Mouse (Mus musculus): ENCODE results near the gene Arl6ip5. TPM values are rescaled to one million over a fixed set of nuclear protein-coding genes. Genes with fewer than 3 reads are reported as not detected.

Gene Arl6ip5
- 250 TPM for polyA plus RNA-seq (2017; shearing (Covaris generic))

GRCm38 (mm10) chr6:97210191-97210961 lies at the start of gene Arl6ip5:
TSS of gene Arl6ip5 (plus strand) at chr6:97210689.

DNA sequence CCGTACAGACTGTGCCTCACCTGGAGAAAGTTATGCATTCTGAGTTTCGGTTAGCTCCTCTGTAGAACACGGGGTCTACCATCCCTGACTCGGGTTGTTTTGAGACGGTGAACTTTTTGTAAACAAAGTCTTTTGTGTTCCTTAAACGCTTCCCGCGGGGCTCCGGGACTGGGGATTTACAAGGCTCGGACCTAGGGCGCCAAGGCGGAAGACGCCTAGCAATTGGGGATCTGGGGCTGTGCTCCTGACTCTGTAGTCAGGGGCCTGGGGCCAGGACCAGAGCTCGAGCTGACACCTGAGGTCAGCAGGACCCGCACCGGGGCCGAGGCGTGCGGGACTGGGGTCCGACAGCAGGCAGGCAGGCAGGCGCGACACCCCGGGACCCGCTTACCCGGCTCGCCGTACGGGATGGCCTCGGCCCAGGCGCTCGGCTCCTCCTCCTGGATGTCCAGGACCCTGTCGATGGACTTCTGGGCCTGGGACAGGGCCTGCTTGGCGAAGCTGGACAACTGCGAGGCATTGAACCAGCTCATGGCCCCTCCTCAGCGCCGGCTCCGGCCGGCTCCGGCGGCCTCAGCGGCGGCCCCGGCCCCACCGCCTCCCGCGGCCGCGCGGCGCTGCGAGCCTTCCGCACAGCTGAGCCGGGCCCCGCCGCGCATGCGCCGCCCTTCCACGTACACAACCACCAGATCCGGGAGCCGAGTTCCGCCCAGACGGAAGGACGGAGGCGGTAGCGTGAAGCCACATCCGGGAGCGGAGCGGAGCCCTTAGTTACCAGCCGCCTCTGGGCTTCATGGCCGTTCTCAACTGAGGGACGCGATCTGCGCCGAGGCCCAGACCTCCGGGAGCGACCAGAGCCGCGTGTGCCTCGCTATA lies 31.8 kb upstream of the Arl6ip5 start, which contains the start of gene Tmf1:
Gene Tmf1 (minus strand): TSS at position 632 of the 876 bp plus-strand sequence.

GRCm38 (mm10) chr6:97205439-97205885 lies 5.0 kb upstream of the Arl6ip5 start, which contains the start of gene Uba3:
TSS of gene Uba3 (minus strand) at chr6:97205647.

DNA sequence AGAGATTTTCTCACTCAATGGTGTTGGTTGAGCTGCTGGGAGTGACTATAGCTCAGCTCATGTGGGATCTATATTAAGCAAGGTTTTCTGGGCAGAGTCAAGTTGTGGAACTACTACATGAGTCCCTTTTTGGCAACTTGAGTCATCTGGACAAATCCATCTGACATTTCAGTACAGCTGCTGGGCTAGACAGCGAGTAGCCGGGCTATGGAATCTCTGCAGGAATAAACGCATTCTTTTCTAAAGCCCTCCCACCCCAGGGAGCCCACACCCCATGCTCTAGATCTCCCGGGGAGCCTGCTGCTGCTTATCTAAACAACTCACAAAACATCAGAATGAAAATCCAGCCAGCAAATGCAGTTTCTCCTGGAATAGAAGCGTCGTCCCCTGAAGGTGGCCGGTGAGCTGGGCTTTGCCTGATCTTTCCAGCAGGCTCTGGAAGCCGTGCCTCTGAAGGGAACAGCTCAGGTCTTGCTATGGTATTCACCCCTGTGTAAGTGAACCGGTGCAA lies 42.3 kb downstream of the Arl6ip5 start, which contains the start of gene Lmod3:
Gene Lmod3 (minus strand): TSS at position 49 of the 511 bp plus-strand sequence.

Other genes with a start within 250 kb of the Arl6ip5 start
- not detected for gene Fam19a4, start 150.3 kb upstream of the Arl6ip5 start, polyA plus RNA-seq (2017; shearing (Covaris generic))
- gene Eogt, start 61.5 kb upstream of the Arl6ip5 start, polyA plus RNA-seq (2017; shearing (Covaris generic)), result 23.3 TPM
- 8.1 TPM for gene Tmf1, start 31.6 kb upstream of the Arl6ip5 start, polyA plus RNA-seq (2017; shearing (Covaris generic))
- gene Uba3, start 5.0 kb upstream of the Arl6ip5 start, polyA plus RNA-seq (2017; shearing (Covaris generic)), result 43.2 TPM
- gene Lmod3, start 42.1 kb downstream of the Arl6ip5 start, polyA plus RNA-seq (2017; shearing (Covaris generic)), result not detected